Mouse (Mus musculus): Measurements from ENCODE around the gene Kcnk6. TPM values are rescaled to one million over a fixed set of nuclear protein-coding genes. Genes with fewer than 3 reads are reported as not detected.

The Kcnk6 gene
- total RNA-seq (2014; fragmentation: Nextera tagmentation): 0.45 TPM in 1 of 2 replicates, not detected in the other
- total RNA-seq (2017): 0.04 TPM in 1 of 2 replicates, not detected in the other

DNA sequence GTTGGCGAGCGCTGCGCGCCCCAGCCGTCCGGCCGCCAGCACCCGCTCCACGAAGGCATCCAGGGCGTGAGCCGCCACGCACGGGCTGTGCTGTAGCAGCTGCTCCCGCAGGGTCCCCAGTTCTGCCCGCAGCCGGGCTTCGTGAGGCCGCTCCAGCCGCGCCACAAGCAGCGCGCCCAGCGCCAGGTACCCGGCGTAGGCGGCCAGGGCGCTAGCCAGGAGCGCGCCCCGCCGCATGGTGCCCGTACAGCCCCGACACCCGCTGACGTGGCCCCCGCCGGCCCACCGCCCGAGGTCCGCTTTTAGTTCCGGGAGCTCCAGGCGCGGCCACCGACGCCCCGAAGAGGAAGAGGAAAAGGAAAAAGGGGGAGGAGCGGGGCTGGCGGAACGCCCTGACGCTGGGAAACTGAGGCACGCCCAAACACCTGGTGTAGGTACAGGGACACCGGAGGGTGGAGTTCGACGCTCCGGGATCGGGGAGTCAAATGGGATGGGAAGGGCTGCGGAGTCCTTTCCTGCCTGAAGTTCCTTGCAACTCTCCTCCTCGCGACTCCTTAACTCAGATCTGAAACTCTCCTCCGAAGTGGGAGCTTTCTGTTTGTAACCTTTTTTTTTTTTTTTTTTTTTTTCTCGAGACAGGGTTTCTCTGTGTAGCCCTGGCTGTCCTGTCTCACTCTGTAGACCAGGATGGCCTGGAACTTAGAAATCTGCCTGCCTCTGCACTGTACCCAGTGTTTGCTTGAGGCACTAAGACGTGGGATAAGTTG lies at the start of gene Kcnk6:
Gene Kcnk6, minus strand, starts transcription at position 269 of the 767 bp plus-strand sequence.
- ATAC-seq (replicated peaks; ENCODE audit: low FRiP score, low TSS enrichment, poor library complexity, severe bottlenecking): no peak

DNA sequence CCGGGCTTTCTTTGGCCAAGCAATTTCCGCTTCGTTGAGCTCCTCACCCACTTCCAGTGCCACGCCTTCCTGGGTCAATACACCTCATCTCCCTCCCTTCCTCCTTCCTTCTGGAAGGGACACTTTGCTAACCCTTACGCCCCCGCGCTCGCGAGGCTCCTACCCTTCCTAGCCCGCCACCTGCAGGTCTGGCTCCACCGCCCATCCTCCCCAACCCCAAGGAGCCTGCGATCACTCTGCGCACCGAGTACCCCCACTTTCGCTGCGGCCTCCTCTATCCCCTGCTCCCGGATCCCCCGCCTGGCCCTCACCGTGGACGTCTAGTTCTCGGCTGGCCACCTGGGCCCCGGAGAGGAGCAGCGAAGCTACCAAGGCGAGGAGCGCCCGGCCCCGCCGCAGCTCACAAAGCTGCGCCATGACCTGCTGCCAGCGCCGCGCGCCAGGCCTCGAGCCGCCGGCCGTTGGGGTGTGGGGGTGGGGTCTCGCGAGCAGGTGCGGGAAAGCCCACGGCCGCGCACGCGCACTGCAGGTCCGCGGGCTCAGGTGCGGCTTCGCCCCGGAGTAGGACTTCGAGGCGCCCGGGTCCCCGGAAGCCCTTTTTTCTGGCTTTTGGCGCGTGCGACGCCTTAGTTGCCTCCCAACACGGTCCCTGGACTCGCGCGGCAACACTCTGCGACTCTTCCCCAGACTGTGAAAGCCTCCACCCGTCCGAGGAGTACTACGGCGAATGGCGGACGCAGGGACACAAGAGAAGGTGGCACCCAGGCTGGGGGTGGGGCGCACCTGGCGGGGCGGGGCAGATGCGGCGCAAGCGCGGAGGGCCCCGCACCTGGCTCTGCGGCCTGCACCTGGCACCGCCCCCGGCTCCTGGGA lies 49.1 kb upstream of the Kcnk6 start, which contains the start of gene Spint2:
Gene Spint2, minus strand, starts transcription at position 712 of the 873 bp plus-strand sequence.
- ATAC-seq (replicated peaks; ENCODE audit: low FRiP score, low TSS enrichment, poor library complexity, severe bottlenecking): peak; percentile 51

DNA sequence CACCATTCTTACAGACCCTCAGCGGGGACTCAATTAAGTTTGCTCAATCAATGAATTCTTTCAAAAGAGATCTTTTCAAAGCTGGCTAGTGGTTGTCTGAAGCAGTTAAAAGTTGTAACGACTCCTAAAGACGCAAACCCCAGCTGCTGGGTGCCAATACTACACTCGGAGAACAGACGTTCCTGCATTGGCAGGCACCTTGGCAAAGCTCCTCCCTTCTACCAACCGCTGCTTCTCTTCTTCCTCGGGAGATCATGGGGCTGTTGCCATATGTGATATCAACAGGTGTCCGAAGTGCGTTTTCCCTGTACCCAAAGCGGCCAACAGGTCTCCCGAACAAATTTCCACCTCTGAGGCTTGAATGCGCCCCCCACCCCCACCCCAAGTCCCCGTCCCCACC lies 48.5 kb upstream of the Kcnk6 start:
- ATAC-seq (replicated peaks; ENCODE audit: low FRiP score, low TSS enrichment, poor library complexity, severe bottlenecking): peak; percentile 67

DNA sequence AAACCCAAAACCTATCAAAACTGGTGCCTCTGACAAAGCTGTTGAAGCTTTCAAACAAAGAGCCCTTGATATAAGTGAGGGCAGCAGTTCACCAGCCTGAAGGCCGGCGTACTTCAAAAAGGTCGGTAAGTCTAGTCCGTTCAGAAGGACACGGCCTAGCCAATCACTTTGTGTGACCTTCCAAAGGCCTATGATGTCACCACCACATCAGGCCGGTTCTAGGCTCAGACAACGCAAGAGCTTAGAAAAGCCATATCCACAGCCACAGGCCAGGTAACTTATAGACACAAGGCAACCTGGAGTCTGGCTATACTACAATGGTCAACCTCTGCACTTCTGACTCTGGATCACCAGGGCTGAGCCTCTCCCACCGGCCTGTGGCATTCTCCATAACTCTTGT lies 47.6 kb upstream of the Kcnk6 start:
- ATAC-seq (replicated peaks; ENCODE audit: low FRiP score, low TSS enrichment, poor library complexity, severe bottlenecking): no peak

DNA sequence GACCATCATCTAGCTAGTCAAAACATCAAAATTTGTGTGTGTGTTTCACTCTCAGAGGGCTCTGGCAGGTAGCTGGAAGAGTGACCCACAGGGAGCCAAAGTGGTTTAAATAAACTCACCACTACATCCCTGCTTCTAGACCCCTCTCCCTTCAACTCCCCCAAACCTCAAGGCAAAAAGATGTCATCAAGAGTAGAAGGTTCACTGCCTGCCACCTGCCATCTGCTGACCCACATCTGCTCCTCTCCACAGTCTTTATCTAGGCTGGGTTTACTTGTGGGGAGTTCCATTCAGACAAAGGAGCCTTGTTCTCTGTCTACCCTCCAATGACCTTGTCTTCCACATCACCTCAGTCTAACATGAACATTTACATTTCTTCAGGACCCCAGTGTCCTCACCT lies 46.9 kb upstream of the Kcnk6 start:
- no peak for ATAC-seq (replicated peaks; ENCODE audit: low FRiP score, low TSS enrichment, poor library complexity, severe bottlenecking)

DNA sequence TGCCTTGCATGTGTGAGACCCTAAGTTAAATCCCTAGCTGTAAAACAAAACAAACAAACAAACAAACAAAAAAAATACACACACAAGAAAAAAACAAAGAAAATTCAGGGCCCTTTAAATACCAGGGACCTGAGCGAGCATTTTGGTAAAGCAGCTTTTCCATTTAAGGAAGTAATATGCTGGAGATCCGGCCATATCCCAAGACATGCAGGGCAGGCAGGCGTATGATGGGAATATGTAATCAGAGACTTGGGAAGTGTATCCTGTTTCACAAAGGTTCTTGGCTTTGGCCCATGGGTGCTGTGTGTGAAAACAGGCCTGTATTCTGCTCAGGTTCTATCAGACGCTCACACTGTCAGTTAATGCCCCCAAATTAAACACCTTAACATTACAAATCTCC lies 45.2 kb upstream of the Kcnk6 start:
- ATAC-seq (replicated peaks; ENCODE audit: low FRiP score, low TSS enrichment, poor library complexity, severe bottlenecking): no peak

DNA sequence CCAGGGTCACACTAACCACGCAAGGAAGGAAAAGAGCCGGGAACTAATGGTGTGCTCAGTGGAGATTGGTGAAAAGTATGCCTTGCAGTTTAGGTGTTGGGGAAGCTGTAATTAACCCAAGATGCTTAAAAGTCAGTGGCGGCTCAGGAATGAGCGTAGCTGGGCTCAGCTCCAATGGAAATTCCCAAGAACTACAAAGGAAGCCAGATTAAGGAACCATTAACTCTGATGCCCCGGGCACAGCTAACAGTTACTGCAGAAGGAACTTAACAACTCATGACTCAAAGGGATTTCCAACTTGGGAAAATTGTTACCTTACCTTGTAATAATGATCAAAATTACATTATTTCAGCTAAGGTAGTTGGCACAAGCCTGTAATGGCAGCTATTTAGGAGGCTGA lies 44.4 kb upstream of the Kcnk6 start:
- ATAC-seq (replicated peaks; ENCODE audit: low FRiP score, low TSS enrichment, poor library complexity, severe bottlenecking): no peak

DNA sequence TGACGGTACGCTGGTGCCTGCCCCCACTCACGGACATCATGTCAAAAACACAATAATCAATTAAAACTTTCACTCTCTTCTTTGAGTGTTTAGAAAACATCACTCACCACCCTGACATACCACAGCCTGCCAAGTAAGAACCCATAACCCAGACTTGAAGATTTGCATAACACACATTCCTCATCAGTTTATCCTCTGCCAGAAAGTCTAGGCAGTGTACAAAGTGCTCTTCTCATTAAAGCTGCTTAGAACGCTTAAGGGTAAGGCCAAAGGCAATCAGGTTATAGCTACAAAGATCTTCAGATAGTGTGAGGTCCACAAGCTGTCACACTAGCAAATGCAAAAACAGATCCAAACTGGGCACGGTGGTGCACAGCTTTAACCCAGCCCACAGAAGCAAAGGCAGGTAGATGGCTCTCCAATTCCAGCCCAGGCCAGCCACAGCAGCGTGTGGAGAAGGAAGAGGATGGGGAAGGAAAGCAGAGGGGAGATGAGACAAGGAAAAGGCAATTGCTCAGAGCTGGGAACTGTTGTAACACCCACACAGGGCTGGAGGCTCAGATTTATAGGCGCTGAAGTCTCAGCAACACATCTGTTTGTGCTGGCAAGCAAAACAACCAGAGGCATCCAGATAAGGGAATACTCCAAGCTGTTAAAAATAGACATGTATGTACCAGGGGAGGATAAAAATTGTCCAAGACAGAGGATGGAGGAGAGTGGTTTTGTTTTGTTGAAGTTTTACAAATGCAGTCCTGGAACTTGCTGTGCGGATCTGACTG lies 39.6 kb upstream of the Kcnk6 start:
- ATAC-seq (replicated peaks; ENCODE audit: low FRiP score, low TSS enrichment, poor library complexity, severe bottlenecking): peak; percentile 59; the same call in 1 of the 2 replicates

DNA sequence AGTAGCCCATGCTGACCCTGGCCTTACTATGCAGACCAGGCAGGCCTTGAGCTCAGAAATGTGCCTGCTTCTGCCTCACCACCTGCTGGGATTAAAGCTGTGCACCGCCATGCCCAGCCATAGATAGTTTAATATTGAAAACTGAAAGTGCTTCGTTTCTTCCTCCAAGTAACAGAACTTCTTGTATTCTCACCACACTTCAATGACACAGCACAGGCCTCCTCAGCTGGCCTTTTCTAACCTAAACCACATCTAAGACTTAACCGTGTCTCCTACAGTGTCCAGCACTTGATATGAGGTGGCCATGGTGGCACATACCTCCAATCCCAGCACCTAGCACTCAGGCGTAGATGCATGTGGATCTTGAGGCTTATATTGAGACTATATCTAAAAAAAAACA lies 38.1 kb upstream of the Kcnk6 start:
- ATAC-seq (replicated peaks; ENCODE audit: low FRiP score, low TSS enrichment, poor library complexity, severe bottlenecking): no peak

DNA sequence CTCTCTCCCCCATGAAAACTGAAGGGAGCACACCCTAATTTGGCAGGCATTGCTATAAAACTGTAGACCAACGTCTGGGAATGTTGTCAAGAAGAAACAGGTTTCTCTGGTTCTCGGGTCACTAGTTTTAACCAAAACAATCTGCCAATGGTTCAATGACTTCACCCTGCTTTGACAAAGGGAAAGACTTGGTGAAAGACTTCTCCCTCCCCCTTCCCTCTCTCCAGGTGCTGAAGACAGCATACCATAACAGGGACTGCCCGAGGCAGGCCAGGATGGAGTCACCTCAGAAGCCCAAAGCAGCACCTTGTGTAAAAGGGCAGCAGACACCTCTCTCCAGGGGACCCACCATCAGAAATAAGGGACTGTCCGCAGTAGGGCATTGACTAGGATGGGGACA lies 34.6 kb upstream of the Kcnk6 start:
- ATAC-seq (replicated peaks; ENCODE audit: low FRiP score, low TSS enrichment, poor library complexity, severe bottlenecking): no peak

DNA sequence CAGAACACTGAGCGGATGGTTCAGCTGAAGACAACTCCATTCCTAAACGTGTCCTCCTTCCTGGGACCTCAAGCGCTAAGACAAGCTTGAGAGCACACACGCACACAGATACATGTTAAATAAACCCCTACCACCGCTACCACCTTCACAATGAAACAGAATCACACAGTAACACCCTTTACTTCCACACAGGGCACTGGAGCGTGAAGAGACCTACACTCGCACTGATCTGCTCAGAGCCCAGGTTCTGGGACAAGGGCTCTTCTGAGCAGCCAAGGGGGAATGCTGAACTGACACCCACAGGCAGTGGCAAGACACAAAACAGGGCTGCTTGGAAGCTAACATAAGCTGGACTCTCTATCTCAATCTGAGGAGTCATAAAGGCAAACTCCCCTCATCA lies 33.3 kb upstream of the Kcnk6 start:
- no peak for ATAC-seq (replicated peaks; ENCODE audit: low FRiP score, low TSS enrichment, poor library complexity, severe bottlenecking)

DNA sequence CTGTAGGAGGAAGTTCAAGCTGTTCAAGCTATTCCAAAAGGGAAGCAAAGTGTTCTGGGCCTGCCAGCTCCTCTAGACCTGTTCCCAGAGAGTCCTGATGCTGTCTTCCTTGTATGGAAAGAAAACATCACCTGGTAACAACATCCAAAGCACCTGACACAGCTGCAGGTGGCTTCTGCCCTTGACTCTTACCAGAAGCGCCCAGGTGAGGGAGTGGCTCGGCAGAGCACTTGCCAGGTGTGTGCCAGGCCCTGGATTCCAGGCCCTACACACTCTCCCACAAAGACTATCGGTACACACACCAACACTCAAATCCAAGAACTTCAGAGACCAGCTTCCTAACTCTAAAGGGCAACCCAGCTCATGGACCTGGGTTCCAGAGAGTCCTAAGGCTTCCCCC lies 31.5 kb upstream of the Kcnk6 start:
- ATAC-seq (replicated peaks; ENCODE audit: low FRiP score, low TSS enrichment, poor library complexity, severe bottlenecking): no peak

DNA sequence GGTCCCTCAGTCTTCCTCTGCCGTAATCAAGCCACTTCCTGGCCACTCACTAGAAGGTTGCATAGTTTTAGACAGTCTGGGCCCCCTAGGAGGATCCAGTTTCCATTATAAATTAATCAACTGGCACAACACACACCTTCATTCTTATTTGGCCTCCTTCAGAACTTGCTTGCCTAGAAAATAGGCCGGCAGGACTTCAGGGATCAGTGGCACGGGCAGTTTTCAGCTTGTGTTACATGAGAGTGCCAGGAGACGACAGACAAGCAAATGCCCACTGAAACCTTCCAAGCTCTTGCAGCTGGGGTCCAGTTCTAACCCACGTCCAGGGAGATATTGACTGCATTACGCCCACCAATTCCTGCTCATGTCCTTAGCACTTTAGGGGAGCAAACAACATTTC lies 29.8 kb upstream of the Kcnk6 start:
- ATAC-seq (replicated peaks; ENCODE audit: low FRiP score, low TSS enrichment, poor library complexity, severe bottlenecking): no peak

DNA sequence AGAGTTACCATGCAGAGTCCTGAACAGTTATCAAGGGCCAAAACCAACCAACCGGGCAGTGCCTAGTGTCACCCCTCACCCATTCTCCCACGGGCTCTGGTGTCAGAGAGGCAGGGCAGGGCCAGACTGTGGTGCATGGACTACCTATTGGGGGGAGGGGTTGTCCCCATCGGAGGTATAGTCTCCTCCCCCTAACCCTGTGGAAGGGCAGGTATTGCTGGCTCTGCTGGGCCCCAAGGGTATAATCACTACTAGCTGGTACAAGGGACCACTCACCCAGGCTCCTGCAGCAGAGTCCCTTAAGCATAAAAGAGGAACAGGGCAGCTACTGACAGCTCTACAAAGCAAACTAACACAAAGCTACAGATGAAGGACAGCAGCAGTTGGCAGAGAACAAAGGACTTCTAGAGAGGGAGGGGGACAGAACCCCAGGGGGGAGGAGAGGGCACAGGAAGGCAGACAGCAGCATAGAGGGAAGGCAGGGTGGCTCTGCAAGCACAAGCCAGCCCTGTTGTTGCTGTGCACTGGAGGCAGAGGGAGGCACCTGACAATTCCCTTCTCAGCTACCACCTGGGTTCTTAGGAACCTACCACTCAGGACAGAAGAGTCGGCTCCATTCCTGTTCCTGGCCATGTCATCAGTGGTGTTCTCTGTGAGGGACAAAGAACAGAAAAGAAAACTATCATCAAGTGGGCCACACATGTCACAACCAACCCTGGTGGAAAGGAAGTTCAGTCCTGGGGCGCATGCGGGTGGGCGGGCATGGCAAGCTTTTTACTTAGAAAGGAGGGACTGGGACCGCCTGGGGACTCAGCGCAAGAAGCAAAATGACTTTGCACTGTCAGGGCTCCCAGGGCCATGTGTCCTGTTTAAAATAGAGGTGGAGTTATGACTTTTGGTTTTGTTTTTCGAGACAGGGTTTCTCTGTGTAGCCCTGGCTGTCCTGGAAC lies 27.7 kb upstream of the Kcnk6 start:
- no peak for ATAC-seq (replicated peaks; ENCODE audit: low FRiP score, low TSS enrichment, poor library complexity, severe bottlenecking)

DNA sequence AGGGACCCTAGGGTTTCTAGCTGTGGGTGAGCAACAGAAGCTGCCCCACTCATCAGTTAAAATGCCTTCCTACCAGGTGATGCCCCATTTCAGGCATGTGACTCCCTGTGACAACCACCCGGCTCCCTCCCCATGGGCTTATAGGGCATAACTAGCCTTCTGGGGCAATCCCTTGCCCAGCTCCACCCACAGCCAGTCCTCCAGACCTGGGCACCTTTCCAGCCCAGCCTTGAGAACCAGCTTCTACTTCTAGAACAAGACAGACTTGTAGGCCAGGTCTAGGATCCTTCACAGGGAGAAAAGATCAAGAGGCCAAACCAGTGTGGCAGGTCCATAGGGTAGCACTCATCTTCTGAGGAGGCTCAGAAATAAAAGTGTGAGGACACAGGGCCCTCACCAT lies 25.1 kb upstream of the Kcnk6 start:
- ATAC-seq (replicated peaks; ENCODE audit: low FRiP score, low TSS enrichment, poor library complexity, severe bottlenecking): no peak

DNA sequence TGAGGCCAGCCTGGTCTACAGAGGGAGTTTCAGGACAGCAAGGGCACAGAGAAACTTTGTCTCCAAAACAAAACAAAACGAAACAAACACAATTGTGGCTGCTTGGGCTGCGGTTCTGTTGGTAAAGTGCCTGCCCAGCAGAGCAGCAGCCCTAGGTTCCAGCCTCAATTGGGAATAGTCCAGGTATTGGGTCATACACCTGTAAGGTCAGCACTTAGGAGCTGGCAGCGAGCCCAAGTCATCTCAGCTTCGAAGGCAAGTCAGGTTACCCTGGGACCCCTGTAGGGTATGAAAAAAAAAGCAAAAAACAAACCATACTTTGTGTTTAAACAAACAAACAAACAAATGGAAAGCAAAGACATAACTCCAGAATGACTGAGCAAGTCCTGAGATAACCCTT lies 23.6 kb upstream of the Kcnk6 start:
- ATAC-seq (replicated peaks; ENCODE audit: low FRiP score, low TSS enrichment, poor library complexity, severe bottlenecking): no peak

DNA sequence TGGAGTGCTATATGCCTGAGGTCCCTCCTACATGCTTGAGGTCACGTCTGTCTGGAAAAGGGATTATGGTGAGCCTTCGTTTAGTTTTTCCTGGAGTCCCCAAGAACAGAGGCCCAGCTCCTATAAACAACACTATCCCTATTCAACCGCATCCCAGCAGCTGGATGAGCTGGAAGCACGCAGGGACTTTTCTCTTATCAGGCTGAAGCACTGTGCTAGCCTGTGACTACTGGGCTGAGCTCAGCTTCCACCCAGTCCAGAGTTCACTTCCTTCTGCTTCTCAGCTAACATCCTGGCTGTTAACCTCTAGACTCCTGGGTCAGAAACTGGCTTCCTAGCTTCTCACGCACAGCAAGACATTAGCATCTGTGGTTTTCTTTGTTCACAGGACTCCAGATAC lies 21.5 kb upstream of the Kcnk6 start:
- ATAC-seq (replicated peaks; ENCODE audit: low FRiP score, low TSS enrichment, poor library complexity, severe bottlenecking): no peak

DNA sequence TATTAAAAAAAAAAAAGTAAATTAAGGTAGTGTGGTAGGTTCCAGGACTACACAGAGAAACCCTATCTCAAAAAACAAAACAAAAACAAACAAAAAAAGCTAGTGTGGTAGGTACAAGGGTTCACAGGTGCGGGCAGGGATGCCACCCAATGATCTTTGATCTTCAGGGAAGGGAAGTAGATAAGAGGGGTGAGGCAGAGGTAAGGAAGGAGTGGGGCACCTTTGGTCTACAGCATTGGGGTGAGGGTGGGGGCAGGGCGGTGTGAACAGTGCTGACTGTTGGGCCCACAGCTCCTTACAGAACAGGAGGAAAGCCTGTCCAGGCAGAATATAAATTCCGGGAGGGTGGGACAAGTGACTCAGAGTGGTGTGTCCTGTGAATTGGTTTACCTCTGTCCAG lies 18.9 kb upstream of the Kcnk6 start:
- no peak for ATAC-seq (replicated peaks; ENCODE audit: low FRiP score, low TSS enrichment, poor library complexity, severe bottlenecking)
